Mouse (Mus musculus) adipocyte (in vitro differentiated cells): Measurements from ENCODE around the gene Btg3.

ENCODE experiments used
- DNase-seq: peaks from one replicate; pipeline ENCODE4 v3.0.0-alpha.2; 2016; ENCODE audit warnings: low spot score

Btg3 gene

DNA sequence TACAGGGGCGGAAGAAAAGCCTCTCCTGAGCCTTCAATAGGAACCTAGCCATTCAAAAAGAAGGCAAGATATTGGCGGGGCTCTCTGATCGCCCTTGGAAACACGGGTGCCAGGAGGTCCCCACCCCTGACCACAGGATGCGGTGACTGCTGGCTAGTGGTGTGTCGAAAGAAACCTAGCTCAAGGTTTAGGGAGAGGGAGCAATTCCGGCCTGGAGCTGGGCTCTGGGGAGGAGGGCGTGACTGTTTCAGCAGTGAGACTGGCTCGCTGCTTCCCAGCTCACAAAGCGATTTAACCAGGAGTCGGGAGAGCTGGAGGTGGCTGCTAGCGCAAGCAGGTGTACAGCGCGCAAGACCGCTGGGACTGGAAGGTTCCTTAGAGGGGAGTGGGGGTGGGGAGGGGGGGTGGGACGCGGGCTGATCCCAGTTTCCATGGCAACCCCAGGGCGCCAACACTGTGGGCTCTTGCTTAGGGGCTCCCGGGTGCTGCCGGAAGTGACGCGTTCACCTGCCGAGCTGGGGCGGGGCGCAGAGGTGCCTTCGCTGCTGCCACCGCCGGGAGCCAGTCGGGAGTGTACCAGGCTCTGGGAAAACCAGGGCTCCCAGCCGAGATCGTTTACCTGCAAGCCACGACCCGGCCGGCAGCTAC, 75.7 kb downstream of the Btg3 start, which contains the start of gene Cxadr:
Cxadr (plus strand) TSS at position 307 of the 648 bp plus-strand sequence.
- no peak for DNase-seq

GRCm38 (mm10) chr16:78296114-78296513, 80.9 kb downstream of the Btg3 start:
- DNase-seq, result no peak

DNA sequence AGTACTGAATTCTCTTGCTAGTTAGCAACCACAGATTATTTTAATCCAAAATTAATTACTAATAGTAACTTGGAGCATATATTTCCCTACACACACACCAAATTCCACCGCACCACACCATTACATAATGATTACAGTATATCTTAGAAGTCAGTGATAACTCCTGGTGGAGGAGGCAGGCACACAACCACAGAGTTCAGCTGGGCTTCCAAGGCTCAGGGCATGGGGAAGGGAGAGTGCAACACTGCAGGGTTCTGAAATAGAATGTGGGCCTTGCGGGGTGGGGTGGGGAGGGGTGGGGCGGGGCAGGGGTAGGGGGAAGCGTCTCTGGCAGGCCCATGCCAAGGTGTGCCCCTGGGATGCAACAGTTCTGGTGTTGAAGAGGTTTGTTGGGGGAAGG, 81.4 kb downstream of the Btg3 start:
- no peak for DNase-seq

DNA sequence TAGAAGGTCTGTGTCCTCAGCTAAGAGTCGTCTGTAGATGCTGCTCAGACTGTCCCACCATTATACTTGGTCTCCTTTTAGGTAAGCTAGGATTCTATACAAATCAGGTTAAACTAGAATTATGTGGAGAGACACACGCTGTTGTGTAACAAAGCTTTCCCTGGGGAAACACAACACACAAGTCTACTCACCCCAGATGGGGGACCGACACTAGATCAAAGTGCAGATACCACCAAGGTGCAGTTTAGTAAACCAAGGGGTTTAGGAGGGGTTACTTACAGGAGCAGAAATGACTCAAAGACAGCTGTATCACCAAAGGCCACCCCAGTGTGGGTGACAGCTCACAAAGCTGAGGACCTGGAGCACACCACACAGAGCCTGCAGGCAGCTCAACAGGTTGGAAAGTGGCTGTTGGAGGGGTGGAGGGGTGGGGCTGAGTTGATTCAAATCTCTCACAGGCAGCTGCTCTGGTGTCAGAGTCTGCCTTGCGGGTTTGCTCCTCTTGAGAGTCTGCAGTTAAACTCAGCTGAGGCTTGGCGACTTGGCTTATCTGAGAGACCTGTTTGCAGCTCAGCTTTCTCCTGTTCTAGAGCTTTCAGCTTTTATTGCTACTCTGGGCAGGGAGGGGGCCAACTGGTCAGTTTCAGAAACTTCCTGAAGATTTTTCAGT, 82.3 kb downstream of the Btg3 start:
- no peak for DNase-seq

DNA sequence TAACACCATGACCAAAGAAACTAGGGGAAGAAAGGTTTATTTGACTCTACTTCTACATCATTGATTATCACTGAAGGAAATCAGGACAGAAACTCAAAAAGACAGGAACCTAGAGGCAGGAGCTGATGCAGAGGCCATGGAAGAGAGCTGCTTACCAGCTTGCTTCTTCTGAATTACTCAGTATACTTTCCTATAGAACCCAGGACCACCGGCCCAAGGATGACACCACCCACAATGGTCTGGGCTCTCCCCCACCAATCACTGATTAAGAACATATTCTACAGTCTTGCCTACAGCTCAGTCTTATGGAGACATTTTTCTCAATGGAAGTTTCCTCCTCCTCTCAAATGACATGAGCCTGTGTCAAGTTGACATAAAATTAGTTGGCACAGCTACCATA, 82.9 kb downstream of the Btg3 start:
- no peak for DNase-seq

GRCm38 (mm10) chr16:78283231-78283630, 93.8 kb downstream of the Btg3 start:
- DNase-seq, result no peak
